Mouse (Mus musculus) neural tube, embryonic 11.5 days (tissue): Measurements from ENCODE around the gene Rnf5. TPM values are rescaled to one million over a fixed set of nuclear protein-coding genes. Genes with fewer than 3 reads are reported as not detected.

Source experiments
- ATAC-seq: fragments of 200-750 bp; cut with Nextera tagmentation; 2 replicates; pipeline ENCODE4 v1.8.0; 2017; ENCODE audit warnings: moderate number of reproducible peaks, mild to moderate bottlenecking, moderate TSS enrichment, moderate library complexity; ENCODE audit not compliant: insufficient read depth, low FRiP score, low TSS enrichment
- DNase-seq: peaks from one replicate; pipeline ENCODE4 v3.0.0-alpha.2; 2015; ENCODE audit warnings: low spot score
- H3K27ac ChIP-seq: fragments of 300-500 bp; sonication (generic); 2 replicates; pipeline ENCODE4 v1.5.1; 2014; ENCODE audit warnings: low read depth, mild to moderate bottlenecking, low read length
- H3K27me3 ChIP-seq: fragments of 300-500 bp; sonication (generic); 2 replicates; pipeline ENCODE4 v1.6.1; 2014; ENCODE audit warnings: mild to moderate bottlenecking, low read length, mixed read lengths; ENCODE audit not compliant: control insufficient read depth, insufficient read depth
- H3K36me3 ChIP-seq: fragments of 300-500 bp; sonication (generic); 2 replicates; pipeline ENCODE4 v1.6.1; 2014; ENCODE audit warnings: mild to moderate bottlenecking, low read length, moderate library complexity, mixed read lengths; ENCODE audit not compliant: control insufficient read depth, insufficient read depth
- H3K4me1 ChIP-seq: fragments of 300-500 bp; sonication (generic); 2 replicates; pipeline ENCODE4 v1.6.1; 2014; ENCODE audit warnings: low read length, mixed read lengths; ENCODE audit not compliant: control insufficient read depth, insufficient read depth
- H3K4me2 ChIP-seq: fragments of 300-500 bp; sonication (generic); 2 replicates; pipeline ENCODE4 v1.6.1; 2014; ENCODE audit warnings: low read depth, mild to moderate bottlenecking, moderate library complexity
- H3K4me3 ChIP-seq: fragments of 300-500 bp; sonication (generic); 2 replicates; pipeline ENCODE4 v1.5.1; 2014; ENCODE audit warnings: low read depth, low read length
- H3K9ac ChIP-seq: fragments of 300-500 bp; sonication (generic); 2 replicates; pipeline ENCODE4 v1.6.1; 2014; ENCODE audit warnings: mild to moderate bottlenecking, low read length
- H3K9me3 ChIP-seq: fragments of 300-500 bp; sonication (generic); 2 replicates; pipeline ENCODE4 v1.6.1; 2016; ENCODE audit warnings: low read length; ENCODE audit not compliant: control insufficient read depth
- WGBS: fragments of 180-500 bp; shearing (Covaris S2); extraction: QIAGEN DNeasy Blood & Tissue Kit; methylation state at CpG from one replicate; pipeline ENCODE4 v1.1.7; 2014; 5-methylcytosine and 5-hydroxymethylcytosine counted together
- polyA plus RNA-seq: library from polyadenylated mRNA; unstranded; fragments of >200 nt; fragmentation: Nextera tagmentation; extraction: Ambion mirVana; gene quantifications from 2 replicates; pipeline ENCODE4 v1.2.1, GENCODE M21; 2014

Rnf5 gene
- polyA plus RNA-seq, 1 experiment from 2014 or later: 187 TPM

DNA sequence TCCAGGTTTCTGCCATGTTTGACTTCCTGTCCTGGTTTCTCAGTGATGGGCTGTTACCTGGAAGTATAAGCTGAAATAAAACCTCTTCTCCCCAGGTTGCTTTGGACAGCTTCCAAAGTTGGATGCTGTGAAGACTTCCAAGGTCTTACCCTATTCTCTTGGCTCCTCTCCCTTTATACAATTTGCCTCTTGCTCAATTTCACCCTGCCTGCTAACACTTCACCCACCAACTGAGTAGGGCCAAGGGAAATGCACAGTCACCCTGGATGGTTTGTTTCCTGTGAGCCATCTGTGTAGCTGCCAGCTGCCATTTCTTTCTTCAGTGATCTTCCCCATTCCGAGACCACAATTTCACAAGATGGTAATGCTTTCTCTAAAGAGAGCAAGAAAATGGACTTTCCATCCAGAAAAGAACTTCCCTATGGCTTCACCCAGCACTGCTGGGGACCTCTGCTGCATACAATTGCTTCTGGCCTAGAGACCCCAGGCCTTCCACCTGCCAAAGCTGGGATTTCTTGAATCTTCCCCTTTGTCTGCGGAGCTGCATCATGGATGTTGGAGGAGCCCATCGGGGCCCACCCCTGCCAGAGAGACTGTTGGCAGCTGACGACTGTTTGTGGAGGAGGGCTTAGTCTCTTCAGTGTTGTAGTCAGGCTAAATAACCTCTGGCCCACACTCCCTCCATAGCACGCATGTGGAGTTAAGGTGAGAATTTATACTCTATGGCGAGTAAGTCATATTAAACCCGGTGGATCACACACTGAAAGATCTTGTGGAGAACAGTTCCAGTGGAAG, 36.2 kb upstream of the Rnf5 start:
- ATAC-seq: no peak
- no peaks in the 10 kb centered on the region for H3K36me3 ChIP-seq

GRCm38 (mm10) chr17:34637459-34637858, 34.0 kb upstream of the Rnf5 start:
- no peak overlapping the region for H3K27ac ChIP-seq
- H3K4me1 ChIP-seq: no peaks in the 10 kb centered on the region
- H3K27me3 ChIP-seq: peaks cover 10% of the 10 kb centered on the region; the same call in 1 of the 2 replicates
- ATAC-seq (no peak), DNase-seq (no peak)
- H3K36me3 ChIP-seq: no peaks in the 10 kb centered on the region
- WGBS: 60% methylated on average over 3 of the region's 3 CpGs
- no peak overlapping the region for H3K9ac ChIP-seq
- no peak overlapping the region for H3K4me2 ChIP-seq
- H3K4me3 ChIP-seq: no peak overlapping the region
- no peaks in the 10 kb centered on the region for H3K9me3 ChIP-seq

More for the DNA sequence above, 36.2 kb upstream of the Rnf5 start:
- no peak for DNase-seq
- H3K9me3 ChIP-seq: no peaks in the 10 kb centered on the region
- no peaks in the 10 kb centered on the region for H3K27me3 ChIP-seq
- no peak overlapping the region for H3K9ac ChIP-seq
- no peaks in the 10 kb centered on the region for H3K4me1 ChIP-seq
- no peak overlapping the region for H3K27ac ChIP-seq
- 85% methylated on average over 7 of the region's 7 CpGs for WGBS
- H3K4me2 ChIP-seq: no peak overlapping the region
- no peak overlapping the region for H3K4me3 ChIP-seq

DNA sequence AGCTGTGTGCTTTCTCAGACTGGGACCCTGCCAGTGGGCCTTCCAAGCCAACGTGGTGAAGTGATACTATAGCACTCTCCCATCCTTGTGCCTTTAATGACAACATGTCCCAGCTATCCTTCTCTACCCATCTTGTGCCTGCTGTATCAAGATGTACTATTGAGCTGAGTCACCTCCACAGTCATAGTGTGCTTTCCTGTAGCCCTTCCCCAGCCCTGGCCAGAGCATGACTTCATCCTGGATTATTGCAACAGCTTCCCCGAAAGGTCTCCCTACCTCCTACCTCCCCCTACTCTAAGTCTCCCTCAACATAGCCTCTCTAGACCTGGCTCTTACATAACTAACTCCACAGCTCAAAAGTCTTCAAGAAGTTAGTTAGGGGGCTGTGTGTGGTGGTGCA, 32.2 kb upstream of the Rnf5 start:
- WGBS: 71% methylated on average over 2 of the region's 2 CpGs
- H3K9me3 ChIP-seq: no peaks in the 10 kb centered on the region
- no peaks in the 10 kb centered on the region for H3K36me3 ChIP-seq
- H3K4me1 ChIP-seq: 0 out of 2 replicates have a peak, but pooled peaks cover 4% of the 10 kb centered on the region
- peaks cover 28% of the 10 kb centered on the region for H3K27me3 ChIP-seq
- H3K4me2 ChIP-seq: no peak overlapping the region
- H3K27ac ChIP-seq: no peak overlapping the region
- no peak overlapping the region for H3K9ac ChIP-seq
- no peak for DNase-seq
- H3K4me3 ChIP-seq: no peak overlapping the region
- ATAC-seq: no peak

GRCm38 (mm10) chr17:34632261-34632691, 28.8 kb upstream of the Rnf5 start:
- Histone ChIP-seq H3K4me3 (peak overlapping the region; percentile 29), H3K4me1 (peaks cover 19% of the 10 kb centered on the region), H3K9ac (peak overlapping the region; percentile 29), H3K4me2 (peak overlapping the region; percentile 47), H3K27ac (no peak overlapping the region), H3K36me3 (no peaks in the 10 kb centered on the region), H3K27me3 (peaks cover 38% of the 10 kb centered on the region), H3K9me3 (no peaks in the 10 kb centered on the region)
- WGBS: under 1% methylated on average over 26 of the region's 26 CpGs
- ATAC-seq (no peak), DNase-seq (peak; percentile 42)

- ATAC-seq: no peak
Measured at GRCm38 (mm10) chr17:34631647-34632046, 28.2 kb upstream of the Rnf5 start.

GRCm38 (mm10) chr17:34630761-34631301, 27.3 kb upstream of the Rnf5 start:
- no peak for ATAC-seq
- DNase-seq: no peak
- WGBS: 2% methylated on average over 47 of the region's 48 CpGs
- H3K4me2 ChIP-seq: peak overlapping the region; percentile 34
- H3K9ac ChIP-seq: peak overlapping the region; percentile 26; the same call in 1 of the 2 replicates
- no peaks in the 10 kb centered on the region for H3K9me3 ChIP-seq
- no peaks in the 10 kb centered on the region for H3K36me3 ChIP-seq
- peaks cover 38% of the 10 kb centered on the region for H3K27me3 ChIP-seq
- peaks cover 19% of the 10 kb centered on the region for H3K4me1 ChIP-seq
- peak overlapping the region; percentile 21; the same call in 1 of the 2 replicates for H3K4me3 ChIP-seq
- H3K27ac ChIP-seq: no peak overlapping the region

More at GRCm38 (mm10) chr17:34631647-34632046, 28.2 kb upstream of the Rnf5 start:
- Histone ChIP-seq H3K9ac (no peak overlapping the region; the same call in 1 of the 2 replicates), H3K4me2 (peak overlapping the region; percentile 47), H3K27me3 (peaks cover 38% of the 10 kb centered on the region), H3K4me1 (peaks cover 19% of the 10 kb centered on the region), H3K36me3 (no peaks in the 10 kb centered on the region), H3K4me3 (peak overlapping the region; percentile 29), H3K9me3 (no peaks in the 10 kb centered on the region), H3K27ac (no peak overlapping the region)
- WGBS: 5% methylated on average over 12 of the region's 12 CpGs
- no peak for DNase-seq

GRCm38 (mm10) chr17:34629796-34630603, 26.5 kb upstream of the Rnf5 start:
- DNase-seq (no peak), ATAC-seq (no peak)
- Histone ChIP-seq H3K27ac (no peak overlapping the region), H3K9ac (no peak overlapping the region), H3K27me3 (peaks cover 38% of the 10 kb centered on the region), H3K9me3 (no peaks in the 10 kb centered on the region), H3K4me2 (peak overlapping the region; percentile 38), H3K36me3 (no peaks in the 10 kb centered on the region), H3K4me3 (peak overlapping the region; percentile 21; the same call in 1 of the 2 replicates), H3K4me1 (peaks cover 19% of the 10 kb centered on the region)
- 12% methylated on average over 12 of the region's 12 CpGs for WGBS

GRCm38 (mm10) chr17:34629221-34629751, 25.8 kb upstream of the Rnf5 start, which contains the start of gene Prrt1:
Gene Prrt1 (plus strand): TSS chr17:34629533.
- no peak within 1 kb of the TSS for H3K27ac ChIP-seq
- ATAC-seq (no peak), DNase-seq (no peak)
- H3K4me2 ChIP-seq: peak within 1 kb of the TSS; percentile 92
- 0% methylated on average over 16 of the region's 16 CpGs for WGBS
- peaks cover 19% of the 10 kb centered on the region for H3K4me1 ChIP-seq
- no peaks in the 10 kb centered on the region for H3K9me3 ChIP-seq
- no peak within 1 kb of the TSS for H3K9ac ChIP-seq
- peak within 1 kb of the TSS; percentile 21 for H3K4me3 ChIP-seq
- H3K36me3 ChIP-seq: no peaks in the 10 kb centered on the region
- peaks cover 38% of the 10 kb centered on the region for H3K27me3 ChIP-seq
